Mouse (Mus musculus): ENCODE measurements at regions not wholly inside any gene's neighbourhood (a gene's known extent, or its start where the extent isn't known, plus 50 kb on each side); places are given as distances from the start of the nearest gene placed in this dataset.

DNA sequence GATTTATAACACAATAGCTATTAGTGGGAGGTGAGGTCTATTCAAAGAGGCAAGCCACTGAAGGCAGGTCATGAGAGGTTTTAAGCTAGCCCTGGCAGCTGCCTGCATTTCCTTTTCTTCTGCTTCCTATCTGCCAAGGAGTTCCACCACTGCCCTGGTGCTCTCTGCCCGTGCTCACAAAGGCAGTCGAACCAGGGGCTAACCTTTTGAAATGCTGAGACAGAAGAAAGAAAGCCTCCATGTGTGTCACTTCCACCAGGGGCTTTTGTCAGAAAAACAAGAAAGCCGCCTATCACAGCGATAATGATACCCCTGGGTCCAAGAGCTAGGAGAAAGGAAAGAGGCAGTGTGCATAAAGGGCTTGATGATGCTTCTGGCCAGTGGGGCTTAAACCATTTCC lies 609.9 kb upstream of the Cdh11 start:
- TF ChIP-seq CTCF (IDR thresholded peaks at IDR 0.05; ENCODE audit: low read depth, low read length) (no peak), EP300 (IDR thresholded peaks at IDR 0.05; ENCODE audit: insufficient read depth, low read depth, low read length) (no peak), POLR2A (IDR thresholded peaks at IDR 0.05; ENCODE audit: insufficient read depth, low read length) (no peak)
- Histone ChIP-seq H3K4me1 (ENCODE audit: control insufficient read depth, insufficient read depth, low read length) (no peaks in the 10 kb centered on the region), H3K9ac (ENCODE audit: low read depth, poor library complexity, severe bottlenecking) (no peak overlapping the region), H3K27ac (ENCODE audit: insufficient read depth, low read length) (no peak overlapping the region), H3K36me3 (ENCODE audit: control insufficient read depth, insufficient read depth, low read length, poor library complexity, severe bottlenecking) (no peaks in the 10 kb centered on the region), H3K27me3 (ENCODE audit: control insufficient read depth, insufficient read depth, low read length, poor library complexity, severe bottlenecking) (no peaks in the 10 kb centered on the region), H3K4me3 (ENCODE audit: low read depth, low read length) (no peak overlapping the region), H3K9me3 (replicated peaks; ENCODE audit: control insufficient read depth, insufficient read depth, low read length, poor library complexity, severe bottlenecking) (no peaks in the 10 kb centered on the region)

DNA sequence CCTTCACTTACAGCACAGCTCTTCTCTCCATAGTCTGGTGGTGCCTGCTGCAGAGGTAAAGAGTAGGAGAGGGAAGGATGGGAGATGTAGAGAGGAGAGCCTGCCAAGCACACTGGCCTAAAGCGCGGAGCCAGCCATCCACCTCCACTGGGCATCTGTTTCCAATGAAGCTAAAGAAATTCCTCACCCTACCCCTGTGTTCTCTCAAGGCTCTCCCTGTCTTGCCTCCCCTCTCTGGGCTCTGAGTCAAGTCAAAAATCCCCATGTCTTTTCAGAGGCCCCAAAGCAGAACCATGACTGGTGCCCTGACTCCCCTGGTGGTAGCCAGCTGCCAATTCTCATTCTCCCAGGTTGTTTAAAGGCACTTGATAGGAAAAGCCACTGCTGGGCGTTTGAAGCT lies 612.7 kb upstream of the Cdh11 start:
- no peak overlapping the region for H3K27ac ChIP-seq (ENCODE audit: insufficient read depth, low read length)
- H3K4me1 ChIP-seq (ENCODE audit: control insufficient read depth, insufficient read depth, low read length): no peaks in the 10 kb centered on the region
- H3K36me3 ChIP-seq (ENCODE audit: control insufficient read depth, insufficient read depth, low read length, poor library complexity, severe bottlenecking): no peaks in the 10 kb centered on the region
- H3K9me3 ChIP-seq (replicated peaks; ENCODE audit: control insufficient read depth, insufficient read depth, low read length, poor library complexity, severe bottlenecking): no peaks in the 10 kb centered on the region
- TF ChIP-seq POLR2A (IDR thresholded peaks at IDR 0.05; ENCODE audit: insufficient read depth, low read length): no peak
- TF ChIP-seq CTCF (IDR thresholded peaks at IDR 0.05; ENCODE audit: low read depth, low read length): no peak
- no peak for TF ChIP-seq EP300 (IDR thresholded peaks at IDR 0.05; ENCODE audit: insufficient read depth, low read depth, low read length)
- no peaks in the 10 kb centered on the region for H3K27me3 ChIP-seq (ENCODE audit: control insufficient read depth, insufficient read depth, low read length, poor library complexity, severe bottlenecking)
- H3K9ac ChIP-seq (ENCODE audit: low read depth, poor library complexity, severe bottlenecking): no peak overlapping the region
- no peak overlapping the region for H3K4me3 ChIP-seq (ENCODE audit: low read depth, low read length)

DNA sequence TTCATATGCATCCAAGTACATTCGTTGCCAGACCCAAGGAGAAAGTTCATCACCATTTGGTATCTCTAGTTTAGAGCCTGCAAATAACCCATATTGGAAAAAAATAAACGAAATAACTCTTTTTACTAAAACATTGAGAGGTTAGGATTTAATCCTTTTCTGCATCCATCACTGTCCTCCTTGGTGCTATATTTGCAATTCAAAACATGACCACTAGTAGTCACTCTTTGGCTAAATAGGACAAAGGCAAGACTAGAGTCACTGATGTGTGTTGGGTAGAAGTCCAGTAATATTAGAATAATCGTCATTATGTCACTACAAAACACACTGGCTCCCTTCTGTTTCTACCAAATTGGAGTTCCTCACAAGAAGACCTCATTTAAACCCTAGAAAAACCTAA lies 614.0 kb upstream of the Cdh11 start:
- Histone ChIP-seq H3K4me1 (ENCODE audit: control insufficient read depth, insufficient read depth, low read length) (no peaks in the 10 kb centered on the region), H3K9ac (ENCODE audit: low read depth, poor library complexity, severe bottlenecking) (no peak overlapping the region), H3K27me3 (ENCODE audit: control insufficient read depth, insufficient read depth, low read length, poor library complexity, severe bottlenecking) (no peaks in the 10 kb centered on the region), H3K4me3 (ENCODE audit: low read depth, low read length) (no peak overlapping the region), H3K9me3 (replicated peaks; ENCODE audit: control insufficient read depth, insufficient read depth, low read length, poor library complexity, severe bottlenecking) (no peaks in the 10 kb centered on the region), H3K36me3 (ENCODE audit: control insufficient read depth, insufficient read depth, low read length, poor library complexity, severe bottlenecking) (no peaks in the 10 kb centered on the region), H3K27ac (ENCODE audit: insufficient read depth, low read length) (no peak overlapping the region)
- no peak for TF ChIP-seq POLR2A (IDR thresholded peaks at IDR 0.05; ENCODE audit: insufficient read depth, low read length)
- no peak for TF ChIP-seq EP300 (IDR thresholded peaks at IDR 0.05; ENCODE audit: insufficient read depth, low read depth, low read length)
- TF ChIP-seq CTCF (IDR thresholded peaks at IDR 0.05; ENCODE audit: low read depth, low read length): no peak

DNA sequence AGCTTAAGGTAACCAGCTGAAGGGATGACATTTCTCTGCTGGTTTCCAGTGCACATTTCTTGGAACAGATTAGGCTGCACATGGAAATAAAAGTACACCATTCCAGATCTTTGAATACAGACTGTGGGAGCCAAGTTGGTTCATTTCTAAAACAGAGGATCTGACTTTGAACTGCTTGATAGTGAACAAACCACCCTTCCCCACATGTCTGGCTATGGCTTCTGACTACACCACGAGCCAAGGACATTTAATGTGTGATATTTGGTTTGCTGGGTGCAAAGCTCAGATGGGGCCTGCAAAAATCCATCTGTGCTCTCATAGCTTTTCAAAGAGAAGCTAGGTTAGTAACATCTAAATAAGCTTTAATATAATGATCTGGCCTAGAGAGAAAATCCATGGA lies 614.7 kb upstream of the Cdh11 start:
- Histone ChIP-seq H3K9me3 (replicated peaks; ENCODE audit: control insufficient read depth, insufficient read depth, low read length, poor library complexity, severe bottlenecking) (no peaks in the 10 kb centered on the region), H3K36me3 (ENCODE audit: control insufficient read depth, insufficient read depth, low read length, poor library complexity, severe bottlenecking) (no peaks in the 10 kb centered on the region), H3K4me1 (ENCODE audit: control insufficient read depth, insufficient read depth, low read length) (no peaks in the 10 kb centered on the region), H3K27ac (ENCODE audit: insufficient read depth, low read length) (no peak overlapping the region), H3K4me3 (ENCODE audit: low read depth, low read length) (no peak overlapping the region), H3K9ac (ENCODE audit: low read depth, poor library complexity, severe bottlenecking) (no peak overlapping the region), H3K27me3 (ENCODE audit: control insufficient read depth, insufficient read depth, low read length, poor library complexity, severe bottlenecking) (no peaks in the 10 kb centered on the region)
- TF ChIP-seq EP300 (IDR thresholded peaks at IDR 0.05; ENCODE audit: insufficient read depth, low read depth, low read length): no peak

DNA sequence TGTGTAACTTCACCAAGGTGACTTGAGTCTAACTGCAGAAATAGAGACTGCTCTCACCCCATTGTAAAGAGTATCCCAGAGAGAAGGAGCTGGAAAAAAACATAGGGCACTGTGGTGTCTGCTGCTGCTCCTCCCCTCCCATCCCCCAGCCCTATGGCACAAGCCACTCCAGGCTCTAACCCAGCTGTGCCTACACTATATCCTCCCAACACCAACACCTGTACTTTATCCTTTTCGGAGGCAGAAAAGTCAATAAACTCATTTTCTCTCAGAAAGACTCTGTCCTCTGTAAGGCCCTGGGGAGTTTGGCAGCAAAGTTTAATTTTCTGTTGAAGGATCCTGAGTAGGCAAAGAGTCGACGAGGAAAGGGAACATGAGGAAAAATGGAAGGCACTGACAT lies 617.3 kb upstream of the Cdh11 start:
- Histone ChIP-seq H3K27me3 (ENCODE audit: control insufficient read depth, insufficient read depth, low read length, poor library complexity, severe bottlenecking) (no peaks in the 10 kb centered on the region), H3K4me1 (ENCODE audit: control insufficient read depth, insufficient read depth, low read length) (no peaks in the 10 kb centered on the region), H3K4me3 (ENCODE audit: low read depth, low read length) (no peak overlapping the region), H3K36me3 (ENCODE audit: control insufficient read depth, insufficient read depth, low read length, poor library complexity, severe bottlenecking) (no peaks in the 10 kb centered on the region), H3K9ac (ENCODE audit: low read depth, poor library complexity, severe bottlenecking) (no peak overlapping the region), H3K9me3 (replicated peaks; ENCODE audit: control insufficient read depth, insufficient read depth, low read length, poor library complexity, severe bottlenecking) (no peaks in the 10 kb centered on the region), H3K27ac (ENCODE audit: insufficient read depth, low read length) (no peak overlapping the region)
- no peak for TF ChIP-seq CTCF (IDR thresholded peaks at IDR 0.05; ENCODE audit: low read depth, low read length)
- TF ChIP-seq EP300 (IDR thresholded peaks at IDR 0.05; ENCODE audit: insufficient read depth, low read depth, low read length): no peak
- no peak for TF ChIP-seq POLR2A (IDR thresholded peaks at IDR 0.05; ENCODE audit: insufficient read depth, low read length)

DNA sequence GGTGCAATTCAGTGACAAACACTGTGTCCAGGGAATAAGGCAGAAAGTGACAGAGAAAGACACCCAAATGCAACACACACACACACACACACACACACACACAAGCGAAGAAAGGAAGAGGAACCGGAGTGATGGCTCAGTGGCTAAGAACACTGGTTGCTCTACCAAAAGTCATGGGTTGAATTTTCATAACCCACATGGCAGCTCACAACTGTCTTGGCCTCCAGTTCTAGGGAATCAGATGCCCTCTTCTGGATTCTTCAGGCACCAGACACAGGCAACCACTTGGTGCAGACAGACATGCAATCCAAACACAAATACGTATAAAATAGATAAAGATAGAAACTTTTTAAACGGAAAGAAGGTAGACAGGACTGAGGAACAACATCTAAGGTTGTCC lies 618.4 kb upstream of the Cdh11 start:
- no peaks in the 10 kb centered on the region for H3K9me3 ChIP-seq (replicated peaks; ENCODE audit: control insufficient read depth, insufficient read depth, low read length, poor library complexity, severe bottlenecking)
- TF ChIP-seq POLR2A (IDR thresholded peaks at IDR 0.05; ENCODE audit: insufficient read depth, low read length): no peak
- no peak for TF ChIP-seq EP300 (IDR thresholded peaks at IDR 0.05; ENCODE audit: insufficient read depth, low read depth, low read length)
- H3K4me3 ChIP-seq (ENCODE audit: low read depth, low read length): no peak overlapping the region
- no peaks in the 10 kb centered on the region for H3K4me1 ChIP-seq (ENCODE audit: control insufficient read depth, insufficient read depth, low read length)
- no peaks in the 10 kb centered on the region for H3K27me3 ChIP-seq (ENCODE audit: control insufficient read depth, insufficient read depth, low read length, poor library complexity, severe bottlenecking)
- H3K9ac ChIP-seq (ENCODE audit: low read depth, poor library complexity, severe bottlenecking): no peak overlapping the region
- H3K27ac ChIP-seq (ENCODE audit: insufficient read depth, low read length): no peak overlapping the region
- no peaks in the 10 kb centered on the region for H3K36me3 ChIP-seq (ENCODE audit: control insufficient read depth, insufficient read depth, low read length, poor library complexity, severe bottlenecking)
